Mouse (Mus musculus) embryonic fibroblast, embryonic 13.5 days (primary cell): ENCODE data around the gene Ripply3. TPM values are rescaled to one million over a fixed set of nuclear protein-coding genes. Genes with fewer than 3 reads are reported as not detected.

Experiments used
- H3K27ac ChIP-seq: 2 replicates; pipeline ENCODE4 v1.5.1; 2012; ENCODE audit warnings: low read length, control low read depth, inconsistent platforms; ENCODE audit not compliant: insufficient read depth
- H3K4me1 ChIP-seq: 2 replicates; pipeline ENCODE4 v1.6.1; 2011; ENCODE audit warnings: low read length; ENCODE audit not compliant: control insufficient read depth, insufficient read depth
- H3K4me3 ChIP-seq: 2 replicates; pipeline ENCODE4 v1.5.1; 2011; ENCODE audit warnings: mild to moderate bottlenecking, control low read depth, low read length; ENCODE audit not compliant: insufficient read depth
- CTCF ChIP-seq: IDR thresholded peaks from 2 replicates; pipeline ENCODE4 v1.5.1; 2011; ENCODE audit warnings: mild to moderate bottlenecking, control low read depth, low read length, moderate library complexity, borderline replicate concordance; ENCODE audit not compliant: insufficient read depth
- POLR2A ChIP-seq: IDR thresholded peaks from 2 replicates; pipeline ENCODE4 v1.6.1; 2011; ENCODE audit warnings: low read depth, mild to moderate bottlenecking, control low read depth, low read length, moderate library complexity
- polyA plus RNA-seq: library from polyadenylated mRNA; stranded (reverse); fragments of >200 nt; gene quantifications from 2 replicates; pipeline ENCODE4 v1.2.4, GENCODE M21; 2011; ENCODE audit warnings: low read depth; ENCODE audit not compliant: missing spikeins, insufficient read length

The Ripply3 gene
- polyA plus RNA-seq, 1 experiment, result 0.46 TPM

GRCm38 (mm10) chr16:94301696-94302095 lies 26.5 kb upstream of the Ripply3 start:
- TF ChIP-seq POLR2A (no peak), CTCF (no peak)
- H3K4me3 ChIP-seq, result no peak overlapping the region

GRCm38 (mm10) chr16:94302274-94303202 lies 25.7 kb upstream of the Ripply3 start:
- H3K27ac ChIP-seq, result no peak overlapping the region
- H3K4me1 ChIP-seq, result no peaks in the 10 kb centered on the region

More at GRCm38 (mm10) chr16:94301696-94302095, 26.5 kb upstream of the Ripply3 start:
- Histone ChIP-seq H3K27ac (no peak overlapping the region), H3K4me1 (no peaks in the 10 kb centered on the region)

GRCm38 (mm10) chr16:94303203-94303535 lies 25.1 kb upstream of the Ripply3 start:
- Histone ChIP-seq H3K4me3 (no peak overlapping the region), H3K27ac (no peak overlapping the region), H3K4me1 (peaks cover 2% of the 10 kb centered on the region; the same call in 1 of the 2 replicates)
- TF ChIP-seq CTCF, result no peak
- TF ChIP-seq POLR2A, result no peak

More at GRCm38 (mm10) chr16:94302274-94303202, 25.7 kb upstream of the Ripply3 start:
- TF ChIP-seq POLR2A, result no peak
- TF ChIP-seq CTCF, result no peak
- no peak overlapping the region for H3K4me3 ChIP-seq

GRCm38 (mm10) chr16:94307526-94307925 lies 20.7 kb upstream of the Ripply3 start:
- Histone ChIP-seq H3K27ac (no peak overlapping the region), H3K4me1 (peaks cover 3% of the 10 kb centered on the region; the same call in 1 of the 2 replicates), H3K4me3 (no peak overlapping the region)
- TF ChIP-seq POLR2A, result no peak
- TF ChIP-seq CTCF, result no peak

- no peak overlapping the region for H3K4me3 ChIP-seq
- TF ChIP-seq CTCF (no peak), POLR2A (no peak)
- no peak overlapping the region for H3K27ac ChIP-seq
- peaks cover 3% of the 10 kb centered on the region; the same call in 1 of the 2 replicates for H3K4me1 ChIP-seq
These were observed 20.3 kb upstream of the Ripply3 start for GRCm38 (mm10) chr16:94307942-94308341.

- Histone ChIP-seq H3K4me3 (no peak overlapping the region), H3K4me1 (peaks cover 3% of the 10 kb centered on the region; the same call in 1 of the 2 replicates)
- TF ChIP-seq CTCF, result no peak
- no peak for TF ChIP-seq POLR2A
These were observed 19.2 kb upstream of the Ripply3 start for GRCm38 (mm10) chr16:94309025-94309424.

GRCm38 (mm10) chr16:94311416-94311815 lies 16.8 kb upstream of the Ripply3 start:
- no peak overlapping the region for H3K4me3 ChIP-seq
- peaks cover 3% of the 10 kb centered on the region; the same call in 1 of the 2 replicates for H3K4me1 ChIP-seq
- TF ChIP-seq POLR2A, result no peak
- TF ChIP-seq CTCF, result no peak
- 0 out of 2 replicates have a peak overlapping the region, but pooled peaks have one; percentile 3 for H3K27ac ChIP-seq

More at GRCm38 (mm10) chr16:94309025-94309424, 19.2 kb upstream of the Ripply3 start:
- H3K27ac ChIP-seq, result no peak overlapping the region

GRCm38 (mm10) chr16:94311931-94312330 lies 16.3 kb upstream of the Ripply3 start:
- Histone ChIP-seq H3K4me1 (peaks cover 3% of the 10 kb centered on the region; the same call in 1 of the 2 replicates), H3K4me3 (no peak overlapping the region), H3K27ac (0 out of 2 replicates have a peak overlapping the region, but pooled peaks have one; percentile 3)
- TF ChIP-seq CTCF (no peak), POLR2A (no peak)

GRCm38 (mm10) chr16:94312663-94313228 lies 15.5 kb upstream of the Ripply3 start:
- Histone ChIP-seq H3K4me3 (peak overlapping the region; percentile 50), H3K27ac (peak overlapping the region; percentile 88), H3K4me1 (peaks cover 3% of the 10 kb centered on the region; the same call in 1 of the 2 replicates)
- TF ChIP-seq POLR2A (peak; percentile 82), CTCF (no peak)
